Mouse (Mus musculus): Measurements from ENCODE around the gene Acoxl. TPM values are rescaled to one million over a fixed set of nuclear protein-coding genes. Genes with fewer than 3 reads are reported as not detected.

The Acoxl gene
- polyA plus RNA-seq (2017; shearing (Covaris generic)), result 0.94 TPM

DNA sequence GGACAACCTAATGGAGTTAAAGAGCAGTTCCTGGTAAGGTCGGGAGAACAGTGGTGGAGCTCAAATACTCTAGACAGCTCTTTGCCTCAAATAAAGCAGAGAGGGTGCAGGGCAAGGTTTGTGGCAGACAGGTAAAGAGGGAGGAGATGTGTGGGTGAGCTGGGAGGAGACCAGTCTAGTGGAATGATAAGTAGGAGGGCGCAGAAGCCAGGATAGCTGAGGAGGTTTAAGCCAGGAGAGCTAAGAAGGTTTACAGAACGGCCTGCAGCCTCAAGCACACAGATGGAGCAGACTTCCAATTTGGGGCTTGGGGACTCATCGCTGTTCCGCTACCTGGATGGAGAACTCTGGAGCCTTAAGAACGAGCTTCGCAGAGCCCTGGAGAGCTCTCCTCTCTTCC is at the start of gene Acoxl:
Acoxl (plus strand) TSS at position 301 of the 400 bp plus-strand sequence.

DNA sequence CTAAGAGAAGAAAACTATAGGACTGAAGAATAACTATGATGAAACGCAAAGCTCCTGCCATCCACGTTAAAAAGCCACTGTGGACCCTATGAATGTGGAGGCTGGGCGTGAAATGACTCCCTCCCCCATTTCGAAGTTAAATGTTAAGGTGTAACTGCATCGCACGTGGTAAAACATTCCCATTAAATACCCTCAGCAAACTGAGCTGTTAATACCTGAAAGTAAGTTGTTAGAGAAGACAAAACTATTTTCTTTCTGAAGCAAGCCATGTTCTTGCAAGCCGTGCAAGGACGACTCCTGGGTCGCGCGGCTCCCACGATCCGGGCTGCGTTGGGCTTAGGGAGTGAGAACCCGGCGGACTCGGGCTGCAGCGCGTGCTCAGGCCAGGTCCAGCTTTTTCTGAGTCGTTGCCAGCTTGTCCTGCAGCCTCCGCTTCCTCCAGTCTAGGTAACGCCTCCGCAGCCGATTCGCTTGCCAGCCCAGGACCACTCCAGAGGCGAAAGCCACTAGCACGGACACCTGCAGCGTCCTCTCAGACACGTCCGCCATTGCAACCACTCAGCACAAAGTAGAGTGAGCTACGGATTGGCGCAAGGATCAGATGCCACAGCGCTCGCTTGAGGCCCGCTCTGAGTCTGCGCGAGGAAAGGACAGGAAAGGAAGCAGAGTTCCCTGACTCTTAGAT is 46.6 kb upstream of the Acoxl start, which contains the start of gene Mtln:
Mtln (minus strand) TSS at position 570 of the 685 bp plus-strand sequence.

GRCm38 (mm10) chr2:127831401-127832102 is 7.1 kb upstream of the Acoxl start, which contains the start of gene Bub1:
Gene Bub1, minus strand, starts transcription at chr2:127831865.

GRCm38 (mm10) chr2:128125635-128126470 is 287.2 kb downstream of the Acoxl start, which contains the start of gene Bcl2l11:
Gene Bcl2l11, plus strand, starts transcription at chr2:128126038.

Other genes with a start within 250 kb of the Acoxl start
- gene Mal, start 182.2 kb upstream of the Acoxl start, polyA plus RNA-seq (2017; shearing (Covaris generic)), result not detected
- not detected for gene Mall, start 108.9 kb upstream of the Acoxl start, polyA plus RNA-seq (2017; shearing (Covaris generic))
- 0.66 TPM for gene Nphp1, start 50.0 kb upstream of the Acoxl start, polyA plus RNA-seq (2017; shearing (Covaris generic))
- gene Mtln, start 46.4 kb upstream of the Acoxl start, polyA plus RNA-seq (2017; shearing (Covaris generic)), result 36.8 TPM
- 3.0 TPM for gene Bub1, start 7.0 kb upstream of the Acoxl start, polyA plus RNA-seq (2017; shearing (Covaris generic))

Measured in activated CD4-positive, CD25-positive, alpha-beta regulatory T cell, adult 9 weeks (primary cell).